Mouse (Mus musculus) midbrain, embryonic 13.5 days (tissue): ENCODE results near the gene Trrap. TPM values are rescaled to one million over a fixed set of nuclear protein-coding genes. Genes with fewer than 3 reads are reported as not detected.

ENCODE experiments used
- ATAC-seq: fragments of 200-750 bp; cut with Nextera tagmentation; 2 replicates; pipeline ENCODE4 v1.8.0; 2017; ENCODE audit warnings: mild to moderate bottlenecking, moderate TSS enrichment, moderate library complexity
- H3K27ac ChIP-seq: fragments of 300-500 bp; sonication (generic); 2 replicates; pipeline ENCODE4 v1.5.1; 2015; ENCODE audit warnings: inconsistent platforms, mild to moderate bottlenecking, moderate library complexity
- H3K27me3 ChIP-seq: fragments of 300-500 bp; sonication (generic); 2 replicates; pipeline ENCODE4 v1.6.1; 2015; ENCODE audit warnings: mild to moderate bottlenecking, inconsistent platforms
- H3K36me3 ChIP-seq: fragments of 300-500 bp; sonication (generic); 2 replicates; pipeline ENCODE4 v1.6.1; 2015; ENCODE audit warnings: mild to moderate bottlenecking, inconsistent platforms
- H3K4me1 ChIP-seq: fragments of 300-500 bp; sonication (generic); replicated peaks from 2 replicates; pipeline ENCODE4 v1.6.1; 2015; ENCODE audit warnings: inconsistent platforms
- H3K4me2 ChIP-seq: fragments of 300-500 bp; sonication (generic); replicated peaks from 2 replicates; pipeline ENCODE4 v1.6.1; 2015; ENCODE audit warnings: moderate library complexity, mild to moderate bottlenecking, inconsistent platforms
- H3K4me3 ChIP-seq: fragments of 300-500 bp; sonication (generic); replicated peaks from 2 replicates; pipeline ENCODE4 v1.5.1; 2015; ENCODE audit warnings: mild to moderate bottlenecking, inconsistent platforms
- H3K9ac ChIP-seq: fragments of 300-500 bp; sonication (generic); replicated peaks from 2 replicates; pipeline ENCODE4 v1.6.1; 2015; ENCODE audit warnings: mild to moderate bottlenecking, inconsistent platforms
- H3K9me3 ChIP-seq: fragments of 300-500 bp; sonication (generic); 2 replicates; pipeline ENCODE4 v1.6.1; 2016; ENCODE audit warnings: mild to moderate bottlenecking, inconsistent platforms
- WGBS: fragments of 180-500 bp; shearing (Covaris S2); methylation state at CpG from one replicate; pipeline ENCODE4 v1.1.7; 2015; 5-methylcytosine and 5-hydroxymethylcytosine counted together
- polyA plus RNA-seq: library from polyadenylated mRNA; unstranded; fragments of >200 nt; fragmentation: Nextera tagmentation; extraction: Ambion mirVana; gene quantifications from 2 replicates; pipeline ENCODE4 v1.2.1, GENCODE M21; 2015

Gene Trrap
- polyA plus RNA-seq, 1 experiment from 2014 or later: 94.4 TPM

DNA sequence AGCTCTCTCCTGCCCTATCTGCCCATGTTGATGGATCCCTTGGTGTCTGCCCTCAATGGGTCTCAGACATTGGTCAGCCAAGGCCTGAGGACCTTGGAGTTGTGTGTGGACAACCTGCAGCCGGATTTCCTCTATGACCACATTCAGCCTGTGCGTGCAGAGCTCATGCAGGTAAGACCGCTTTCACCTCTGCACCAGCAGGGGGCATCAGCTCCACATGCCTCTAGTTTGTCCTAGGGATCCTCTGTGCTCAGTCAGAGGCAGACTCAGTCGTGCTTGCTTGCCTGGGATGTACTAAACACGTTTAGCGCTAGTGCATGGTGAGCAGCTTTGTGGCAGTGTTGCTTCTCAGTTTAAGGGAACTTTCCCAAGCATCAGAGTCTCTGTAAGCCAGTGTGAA is 27.2 kb downstream of the Trrap start:
- no peak for ATAC-seq
- Histone ChIP-seq H3K9ac (no peak overlapping the region), H3K36me3 (peaks cover 100% of the 10 kb centered on the region), H3K9me3 (no peaks in the 10 kb centered on the region), H3K4me3 (no peak overlapping the region), H3K4me1 (no peaks in the 10 kb centered on the region), H3K4me2 (no peak overlapping the region), H3K27ac (no peak overlapping the region), H3K27me3 (no peaks in the 10 kb centered on the region)
- 78% methylated on average over 6 of the region's 6 CpGs for WGBS

DNA sequence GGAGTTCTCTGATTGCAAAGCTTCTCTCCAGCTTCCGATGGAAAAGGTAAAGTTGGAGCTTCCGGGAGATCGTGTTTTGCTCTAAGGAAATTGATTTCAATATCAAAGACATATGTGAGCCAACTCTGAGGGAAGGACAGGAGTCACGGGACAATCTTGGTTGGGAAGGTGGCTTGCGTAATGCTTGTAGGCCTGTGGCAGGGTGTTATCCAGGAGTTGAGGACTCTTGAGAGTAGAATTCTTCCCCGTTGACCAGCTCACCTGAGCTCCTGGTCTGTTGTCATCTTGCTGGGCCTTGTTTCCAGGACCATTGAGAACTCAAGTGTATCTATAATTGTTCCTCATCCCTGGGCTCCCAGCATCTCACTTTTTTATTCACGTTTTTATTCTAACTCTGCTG is 29.6 kb downstream of the Trrap start:
- Histone ChIP-seq H3K4me2 (no peak overlapping the region), H3K27ac (no peak overlapping the region), H3K4me1 (no peaks in the 10 kb centered on the region), H3K9me3 (no peaks in the 10 kb centered on the region), H3K9ac (no peak overlapping the region), H3K4me3 (no peak overlapping the region), H3K36me3 (peaks cover 98% of the 10 kb centered on the region), H3K27me3 (no peaks in the 10 kb centered on the region)
- 98% methylated on average over 7 of the region's 7 CpGs for WGBS
- ATAC-seq: no peak

DNA sequence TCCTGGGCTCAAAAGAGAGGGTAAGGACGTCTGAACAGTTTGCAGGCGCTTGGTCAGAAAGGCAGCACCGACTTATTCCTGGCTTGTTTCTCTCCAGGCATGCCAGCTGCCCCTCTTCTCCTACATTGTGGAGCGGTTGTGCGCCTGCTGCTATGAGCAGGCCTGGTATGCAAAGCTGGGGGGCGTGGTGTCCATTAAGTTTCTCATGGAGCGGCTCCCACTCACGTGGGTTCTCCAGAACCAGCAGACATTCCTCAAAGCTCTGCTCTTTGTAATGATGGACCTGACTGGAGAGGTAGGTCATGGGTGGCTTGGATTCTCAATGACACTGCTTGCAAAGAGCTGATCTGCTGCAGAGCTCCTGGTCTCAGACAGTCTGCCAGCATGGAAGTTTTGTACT is 35.5 kb downstream of the Trrap start:
- WGBS: 94% methylated on average over 8 of the region's 8 CpGs
- Histone ChIP-seq H3K9ac (no peak overlapping the region), H3K4me3 (no peak overlapping the region), H3K9me3 (no peaks in the 10 kb centered on the region), H3K27me3 (no peaks in the 10 kb centered on the region), H3K36me3 (peaks cover 98% of the 10 kb centered on the region), H3K4me2 (no peak overlapping the region), H3K4me1 (no peaks in the 10 kb centered on the region), H3K27ac (no peak overlapping the region)
- no peak for ATAC-seq

DNA sequence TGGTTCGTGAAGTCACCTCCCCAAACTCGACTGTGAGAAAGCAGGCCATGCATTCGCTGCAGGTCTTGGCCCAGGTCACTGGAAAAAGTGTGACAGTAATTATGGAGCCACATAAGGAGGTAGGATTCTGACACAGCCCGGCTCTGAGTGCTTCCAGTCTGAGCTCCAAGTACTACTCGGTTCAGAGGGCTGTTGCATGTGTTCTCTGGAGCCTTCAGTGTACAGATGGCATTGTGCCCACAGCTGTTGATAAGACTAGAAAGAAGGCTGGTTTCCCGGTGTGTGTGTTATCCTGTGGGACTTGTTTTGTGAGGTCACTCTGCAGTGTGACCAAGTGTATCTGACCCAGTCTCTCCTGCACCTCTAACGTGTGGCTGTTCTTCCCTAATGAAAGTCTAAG is 36.6 kb downstream of the Trrap start:
- no peak overlapping the region for H3K9ac ChIP-seq
- 94% methylated on average over 7 of the region's 7 CpGs for WGBS
- H3K9me3 ChIP-seq: no peaks in the 10 kb centered on the region
- peaks cover 98% of the 10 kb centered on the region for H3K36me3 ChIP-seq
- no peak for ATAC-seq
- H3K4me3 ChIP-seq: no peak overlapping the region
- no peaks in the 10 kb centered on the region for H3K4me1 ChIP-seq
- H3K4me2 ChIP-seq: no peak overlapping the region
- H3K27ac ChIP-seq: no peak overlapping the region
- no peaks in the 10 kb centered on the region for H3K27me3 ChIP-seq

DNA sequence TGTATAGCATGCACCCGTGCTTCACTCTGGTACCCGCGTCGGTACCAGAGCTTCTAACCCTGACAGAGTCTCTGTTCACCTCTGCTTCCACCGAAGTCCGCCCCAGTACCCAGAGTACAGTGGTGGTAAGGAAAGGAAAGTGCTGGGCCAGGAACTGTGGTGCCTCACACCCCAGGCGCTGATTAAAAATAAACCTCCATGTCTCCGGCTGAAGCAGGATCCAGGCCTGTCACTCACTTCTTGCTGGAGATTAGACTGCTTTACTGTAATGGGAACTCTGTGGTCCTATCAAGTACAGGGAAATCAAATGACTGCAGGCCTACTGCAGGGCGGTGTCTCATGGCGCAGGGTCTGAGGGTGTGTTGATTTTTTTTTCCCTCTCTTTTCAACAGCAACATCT is 39.4 kb downstream of the Trrap start:
- Histone ChIP-seq H3K9me3 (no peaks in the 10 kb centered on the region), H3K36me3 (peaks cover 100% of the 10 kb centered on the region), H3K4me1 (no peaks in the 10 kb centered on the region), H3K27me3 (no peaks in the 10 kb centered on the region), H3K9ac (no peak overlapping the region), H3K27ac (no peak overlapping the region), H3K4me3 (no peak overlapping the region), H3K4me2 (no peak overlapping the region)
- ATAC-seq: no peak
- 98% methylated on average over 10 of the region's 10 CpGs for WGBS

DNA sequence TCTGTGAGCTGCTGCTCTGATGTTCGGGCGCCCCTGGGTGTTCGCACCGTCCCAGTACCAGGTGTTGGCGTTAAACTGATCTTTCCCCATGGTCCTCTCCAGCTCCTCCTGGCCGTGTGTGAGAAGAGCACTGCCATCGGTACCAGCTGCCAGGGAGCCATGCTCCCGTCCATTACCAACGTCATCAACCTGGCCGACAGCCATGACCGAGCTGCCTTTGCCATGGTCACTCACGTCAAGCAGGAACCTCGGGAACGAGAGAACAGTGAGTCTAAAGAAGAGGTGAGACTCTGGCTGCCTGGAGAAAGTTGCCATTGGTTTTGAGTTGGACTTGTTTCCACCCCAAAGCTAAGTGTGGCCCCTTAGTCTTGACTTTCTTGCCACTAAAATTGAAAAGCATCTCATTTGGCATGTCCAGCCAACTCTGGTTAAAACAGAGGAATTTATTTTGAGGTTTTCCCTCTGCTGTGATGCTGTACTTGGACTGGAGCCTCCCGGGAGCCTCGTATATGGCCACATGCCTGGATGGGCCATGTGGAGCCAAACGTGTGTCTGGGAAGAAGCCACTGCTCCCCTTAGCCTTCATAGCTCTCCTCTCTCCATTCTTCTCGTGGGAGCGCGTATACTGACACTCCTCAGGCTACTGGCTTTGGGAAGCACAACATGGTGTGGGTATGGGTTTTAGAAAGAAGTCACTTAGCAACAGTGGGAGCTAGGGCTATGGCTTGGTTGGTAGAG is 61.0 kb downstream of the Trrap start:
- no peak for ATAC-seq
- Histone ChIP-seq H3K36me3 (peaks cover 100% of the 10 kb centered on the region), H3K27me3 (no peaks in the 10 kb centered on the region), H3K4me1 (no peaks in the 10 kb centered on the region), H3K27ac (no peak overlapping the region), H3K4me2 (no peak overlapping the region), H3K9ac (no peak overlapping the region), H3K4me3 (no peak overlapping the region), H3K9me3 (no peaks in the 10 kb centered on the region)
- 96% methylated on average over 20 of the region's 20 CpGs for WGBS

DNA sequence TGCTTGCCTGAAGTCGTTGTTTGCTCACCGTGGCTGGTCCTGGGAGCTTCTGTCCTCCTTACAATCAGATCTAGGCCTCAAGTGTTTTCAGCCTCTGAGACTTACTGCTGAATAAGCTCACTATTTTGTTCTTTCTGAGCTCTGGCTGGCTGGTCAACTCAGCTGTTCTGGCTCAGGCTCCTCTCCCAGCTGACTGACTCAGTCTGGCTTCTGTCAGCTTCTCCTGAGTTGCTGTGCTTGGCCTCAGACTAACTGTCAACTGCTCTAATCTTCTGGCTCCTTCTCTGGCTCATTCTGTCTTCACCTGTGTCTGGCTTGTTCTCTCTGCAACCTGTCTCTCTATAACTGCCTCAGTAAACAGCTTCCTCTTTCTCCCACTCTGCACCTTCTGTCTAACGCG is 62.1 kb downstream of the Trrap start:
- Histone ChIP-seq H3K9me3 (no peaks in the 10 kb centered on the region), H3K36me3 (peaks cover 100% of the 10 kb centered on the region)
- 97% methylated on average over 4 of the region's 4 CpGs for WGBS

DNA sequence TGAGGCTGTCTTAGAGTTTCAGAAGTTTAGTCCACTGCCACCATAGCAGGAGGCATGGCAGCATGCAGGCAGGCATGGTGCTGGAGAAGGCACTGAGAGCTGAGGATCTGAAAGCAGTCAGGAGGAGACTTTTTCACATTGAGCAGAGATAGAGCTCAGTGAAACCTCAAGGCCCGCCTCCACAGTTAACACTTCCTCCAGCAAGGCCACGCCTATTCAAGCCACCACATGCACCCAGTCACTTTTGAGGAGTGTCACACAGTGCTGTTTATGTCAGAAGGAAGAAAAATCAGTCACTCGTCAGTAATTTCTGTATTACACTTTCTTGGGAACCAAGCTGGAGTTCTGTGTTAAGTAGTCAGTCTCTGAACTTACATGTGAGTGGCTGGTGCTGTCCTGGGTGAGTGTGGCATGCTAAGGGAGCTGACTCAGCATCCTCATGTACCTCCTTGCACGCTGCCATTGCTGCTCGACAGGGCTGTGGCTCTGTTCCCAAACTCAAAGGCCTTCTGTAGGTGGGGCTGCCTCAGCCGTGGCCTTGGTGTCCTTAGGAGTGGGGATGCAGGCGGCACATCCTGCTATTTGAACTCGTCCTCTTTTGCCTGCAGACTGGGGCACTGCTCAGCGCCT is 64.4 kb downstream of the Trrap start:
- H3K9ac ChIP-seq: no peak overlapping the region
- 89% methylated on average over 9 of the region's 9 CpGs for WGBS
- no peaks in the 10 kb centered on the region for H3K9me3 ChIP-seq
- H3K27me3 ChIP-seq: no peaks in the 10 kb centered on the region
- peaks cover 100% of the 10 kb centered on the region for H3K36me3 ChIP-seq
- ATAC-seq: no peak
- no peak overlapping the region for H3K4me2 ChIP-seq
- H3K4me1 ChIP-seq: no peaks in the 10 kb centered on the region
- H3K4me3 ChIP-seq: no peak overlapping the region
- no peak overlapping the region for H3K27ac ChIP-seq

More for the DNA sequence above, 62.1 kb downstream of the Trrap start:
- no peak overlapping the region for H3K4me2 ChIP-seq
- no peak for ATAC-seq
- H3K27ac ChIP-seq: no peak overlapping the region
- no peaks in the 10 kb centered on the region for H3K4me1 ChIP-seq
- no peaks in the 10 kb centered on the region for H3K27me3 ChIP-seq
- no peak overlapping the region for H3K9ac ChIP-seq
- H3K4me3 ChIP-seq: no peak overlapping the region

DNA sequence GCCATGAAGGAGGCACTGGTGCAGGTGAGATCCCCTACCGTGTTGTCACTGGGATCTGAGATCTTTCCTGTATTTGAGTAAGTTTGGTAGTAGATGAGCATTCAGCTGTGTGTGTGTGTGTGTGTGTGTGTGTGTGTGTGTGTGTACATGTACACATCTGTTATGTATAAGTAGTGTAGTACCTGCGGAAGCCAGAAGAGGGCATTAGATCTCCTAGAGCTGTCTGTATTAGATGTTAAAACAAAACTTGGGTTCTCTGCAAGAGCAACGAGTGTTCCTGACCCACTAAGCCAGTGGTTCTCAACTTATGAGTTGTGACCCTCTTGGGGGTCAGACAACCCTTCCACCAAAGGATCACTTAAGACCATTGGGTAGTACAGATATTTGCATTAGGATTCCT is 68.6 kb downstream of the Trrap start:
- no peaks in the 10 kb centered on the region for H3K9me3 ChIP-seq
- peaks cover 100% of the 10 kb centered on the region for H3K36me3 ChIP-seq
- H3K27me3 ChIP-seq: no peaks in the 10 kb centered on the region
- no peak overlapping the region for H3K4me3 ChIP-seq
- no peak for ATAC-seq
- no peak overlapping the region for H3K27ac ChIP-seq
- H3K4me1 ChIP-seq: no peaks in the 10 kb centered on the region
- WGBS: 86% methylated on average over 3 of the region's 3 CpGs
- H3K4me2 ChIP-seq: no peak overlapping the region
- H3K9ac ChIP-seq: no peak overlapping the region

DNA sequence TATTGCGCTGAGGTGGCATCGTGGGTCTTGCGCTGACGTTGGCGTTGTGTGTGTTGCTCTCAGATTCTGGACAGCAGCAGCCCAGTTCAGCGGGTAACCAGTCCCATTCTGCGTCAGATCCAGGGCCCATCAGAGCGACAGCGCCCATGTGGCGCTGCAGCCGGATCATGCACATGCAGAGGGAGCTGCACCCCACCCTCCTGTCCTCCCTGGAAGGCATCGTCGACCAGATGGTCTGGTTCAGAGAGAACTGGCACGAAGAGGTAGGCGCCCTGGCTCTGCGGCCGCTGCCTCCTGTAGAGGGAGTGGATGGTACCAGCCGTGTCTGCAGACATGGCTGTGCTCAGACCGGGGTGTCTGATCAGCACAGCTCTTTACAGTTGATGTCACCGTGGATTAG is 77.8 kb downstream of the Trrap start:
- no peak for ATAC-seq
- Histone ChIP-seq H3K27me3 (no peaks in the 10 kb centered on the region), H3K9ac (no peak overlapping the region), H3K4me3 (no peak overlapping the region), H3K4me2 (no peak overlapping the region), H3K4me1 (no peaks in the 10 kb centered on the region), H3K27ac (no peak overlapping the region), H3K9me3 (no peaks in the 10 kb centered on the region), H3K36me3 (peaks cover 100% of the 10 kb centered on the region)
- whole genome bisulfite sequencing: 97% methylated on average over 20 of the region's 20 CpGs

DNA sequence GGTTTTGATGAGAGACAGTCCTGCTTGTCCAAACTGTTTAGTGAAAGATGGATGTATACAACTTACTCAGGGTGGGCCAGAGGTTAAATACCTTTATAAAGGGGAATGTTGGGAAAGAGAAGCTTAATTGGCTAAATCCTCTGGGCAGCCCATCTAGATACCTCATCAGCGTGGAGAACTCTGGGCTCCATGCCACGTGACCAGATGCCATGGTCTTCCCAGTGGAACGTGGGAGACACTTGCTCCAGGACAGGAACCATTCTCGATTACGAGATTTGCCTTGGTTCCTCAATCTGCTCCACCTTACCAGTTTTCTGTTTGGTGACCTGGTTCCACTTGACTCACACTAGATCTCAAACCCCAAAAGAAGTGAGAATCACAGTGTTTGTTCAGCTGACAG is 81.2 kb downstream of the Trrap start:
- Histone ChIP-seq H3K4me3 (no peak overlapping the region), H3K4me2 (no peak overlapping the region), H3K36me3 (peaks cover 100% of the 10 kb centered on the region), H3K9ac (no peak overlapping the region), H3K4me1 (no peaks in the 10 kb centered on the region), H3K27ac (no peak overlapping the region), H3K9me3 (peaks cover 3% of the 10 kb centered on the region; the same call in 1 of the 2 replicates), H3K27me3 (no peaks in the 10 kb centered on the region)
- no peak for ATAC-seq
- 90% methylated on average over 5 of the region's 5 CpGs for WGBS

DNA sequence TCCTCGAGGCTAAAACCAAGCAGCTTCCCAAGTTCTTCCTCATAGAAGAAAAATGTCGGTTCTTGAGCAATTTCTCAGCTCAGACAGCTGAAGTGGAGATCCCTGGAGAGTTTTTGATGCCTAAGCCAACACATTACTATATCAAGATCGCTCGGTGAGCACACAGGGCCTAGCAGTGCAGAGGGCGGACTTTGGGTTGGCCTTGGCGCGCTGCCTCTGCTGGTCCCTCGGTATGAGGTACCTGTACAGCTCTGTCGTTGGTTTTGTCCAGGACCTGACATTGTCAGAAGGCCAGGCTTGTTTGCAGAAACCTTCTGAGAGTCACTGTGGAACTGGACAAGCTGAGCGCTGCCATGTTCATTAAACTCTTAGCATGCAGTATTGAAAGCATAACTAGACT is 82.4 kb downstream of the Trrap start:
- ATAC-seq: no peak
- no peaks in the 10 kb centered on the region for H3K4me1 ChIP-seq
- WGBS: 95% methylated on average over 10 of the region's 10 CpGs
- no peak overlapping the region for H3K27ac ChIP-seq
- H3K9ac ChIP-seq: no peak overlapping the region
- no peak overlapping the region for H3K4me2 ChIP-seq
- H3K36me3 ChIP-seq: peaks cover 100% of the 10 kb centered on the region
- H3K27me3 ChIP-seq: no peaks in the 10 kb centered on the region
- H3K9me3 ChIP-seq: peaks cover 3% of the 10 kb centered on the region; the same call in 1 of the 2 replicates
- no peak overlapping the region for H3K4me3 ChIP-seq

DNA sequence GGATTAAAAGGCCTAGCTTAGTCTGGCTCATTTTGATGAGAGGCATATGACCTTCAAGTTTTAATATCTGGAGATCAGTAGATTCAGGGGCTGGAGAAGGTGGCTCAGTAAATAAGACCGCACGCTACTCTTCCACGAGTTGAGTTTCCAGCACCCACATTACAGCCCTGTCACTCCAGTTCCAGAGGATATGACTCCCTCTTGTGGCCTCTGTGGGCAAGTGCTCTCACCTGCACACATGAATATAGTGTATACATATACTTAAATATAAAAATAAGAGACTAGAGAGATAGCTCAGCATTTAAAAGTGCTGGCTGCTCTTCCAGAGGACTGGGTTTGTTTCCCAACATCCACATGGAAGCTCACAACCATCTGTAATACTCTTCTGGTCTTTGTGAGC is 84.3 kb downstream of the Trrap start:
- Histone ChIP-seq H3K27ac (no peak overlapping the region), H3K4me2 (no peak overlapping the region), H3K27me3 (no peaks in the 10 kb centered on the region), H3K36me3 (peaks cover 99% of the 10 kb centered on the region), H3K4me3 (no peak overlapping the region), H3K9ac (no peak overlapping the region), H3K9me3 (peaks cover 3% of the 10 kb centered on the region; the same call in 1 of the 2 replicates), H3K4me1 (no peaks in the 10 kb centered on the region)
- ATAC-seq: no peak
- WGBS: 95% methylated on average over 3 of the region's 3 CpGs
